Mouse (Mus musculus) limb, embryonic 14.5 days (tissue): ENCODE data around the gene Fyn. TPM values are rescaled to one million over a fixed set of nuclear protein-coding genes. Genes with fewer than 3 reads are reported as not detected.

ENCODE experiments used
- ATAC-seq: fragments of 200-750 bp; cut with Nextera tagmentation; 2 replicates; pipeline ENCODE4 v1.8.0; 2017; ENCODE audit warnings: low read depth, moderate number of reproducible peaks, moderate TSS enrichment; ENCODE audit not compliant: low FRiP score
- DNase-seq: peaks from one replicate; pipeline ENCODE4 v3.0.0-alpha.2; 2015; ENCODE audit warnings: low spot score
- H3K27ac ChIP-seq: fragments of 300-500 bp; sonication (generic); replicated peaks from 2 replicates; pipeline ENCODE4 v1.5.1; 2014; ENCODE audit warnings: low read depth, mild to moderate bottlenecking, low read length, moderate library complexity, mixed read lengths
- H3K27me3 ChIP-seq: fragments of 300-500 bp; sonication (generic); 2 replicates; pipeline ENCODE4 v1.6.1; 2014; ENCODE audit warnings: low read length, mixed read lengths; ENCODE audit not compliant: control insufficient read depth, insufficient read depth
- H3K36me3 ChIP-seq: fragments of 300-500 bp; sonication (generic); 2 replicates; pipeline ENCODE4 v1.6.1; 2014; ENCODE audit warnings: mild to moderate bottlenecking, low read length, moderate library complexity, mixed read lengths; ENCODE audit not compliant: control insufficient read depth, insufficient read depth
- H3K4me1 ChIP-seq: fragments of 300-500 bp; sonication (generic); 2 replicates; pipeline ENCODE4 v1.6.1; 2014; ENCODE audit warnings: antibody characterized with exemption, low read length, mixed read lengths; ENCODE audit not compliant: control insufficient read depth, insufficient read depth
- H3K4me2 ChIP-seq: fragments of 300-500 bp; sonication (generic); replicated peaks from 2 replicates; pipeline ENCODE4 v1.6.1; 2014; ENCODE audit warnings: low read depth, mild to moderate bottlenecking, low read length, moderate library complexity; ENCODE audit not compliant: severe bottlenecking
- H3K4me3 ChIP-seq: fragments of 300-500 bp; sonication (generic); replicated peaks from 2 replicates; pipeline ENCODE4 v1.5.1; 2014; ENCODE audit warnings: low read length
- H3K9ac ChIP-seq: fragments of 300-500 bp; sonication (generic); 2 replicates; pipeline ENCODE4 v1.6.1; 2014; ENCODE audit warnings: mild to moderate bottlenecking, low read depth, low read length, moderate library complexity; ENCODE audit not compliant: severe bottlenecking
- H3K9me3 ChIP-seq: fragments of 300-500 bp; sonication (generic); 2 replicates; pipeline ENCODE4 v1.6.1; 2016; ENCODE audit warnings: low read length; ENCODE audit not compliant: control insufficient read depth
- POLR2A ChIP-seq: fragments of 200-500 bp; IDR thresholded peaks from 2 replicates; pipeline ENCODE4 v1.8.0; 2012; ENCODE audit warnings: inconsistent platforms, mild to moderate bottlenecking, moderate library complexity, borderline replicate concordance; ENCODE audit not compliant: insufficient read depth, insufficient read length; ENCODE audit errors: extremely low read depth
- WGBS: fragments of 180-500 bp; shearing (Covaris S2); extraction: QIAGEN DNeasy Blood & Tissue Kit; methylation state at CpG from one replicate; pipeline ENCODE4 v1.1.7; 2014; 5-methylcytosine and 5-hydroxymethylcytosine counted together
- polyA plus RNA-seq, 2 experiments: library from polyadenylated mRNA; depleted of rRNA in 1 of 2; stranded (reverse) in 1 of 2; unstranded in 1 of 2; fragments of >200 nt; fragmentation: Nextera tagmentation in 1 of 2; extraction: Ambion mirVana in 1 of 2; gene quantifications; 2 replicates each; pipeline versions ENCODE4 v1.2.1 to v1.2.3; 2012 to 2014

Gene Fyn
- polyA plus RNA-seq, 2 experiments: 51.5 to 58.4 TPM

GRCm38 (mm10) chr10:39520123-39520989, 151.7 kb downstream of the Fyn start:
- 61% methylated on average over 9 of the region's 9 CpGs for WGBS
- no peak overlapping the region for H3K4me2 ChIP-seq
- DNase-seq (peak; percentile 75), ATAC-seq (peak; percentile 62; the same call in 1 of the 2 replicates)
- H3K27ac ChIP-seq: no peak overlapping the region
- no peaks in the 10 kb centered on the region for H3K27me3 ChIP-seq
- H3K4me1 ChIP-seq: peaks cover 21% of the 10 kb centered on the region
- no peaks in the 10 kb centered on the region for H3K9me3 ChIP-seq
- TF ChIP-seq POLR2A: no peak
- H3K4me3 ChIP-seq: no peak overlapping the region
- H3K36me3 ChIP-seq: peaks cover 27% of the 10 kb centered on the region
- H3K9ac ChIP-seq: no peak overlapping the region

- Histone ChIP-seq H3K9ac (no peak overlapping the region), H3K27ac (no peak overlapping the region), H3K4me1 (peaks cover 21% of the 10 kb centered on the region)
Observed at GRCm38 (mm10) chr10:39521327-39521726, 152.7 kb downstream of the Fyn start.

GRCm38 (mm10) chr10:39521861-39522391, 153.3 kb downstream of the Fyn start:
- H3K27me3 ChIP-seq: no peaks in the 10 kb centered on the region
- ATAC-seq: no peak
- 50% methylated on average over 5 of the region's 5 CpGs for WGBS
- no peak for TF ChIP-seq POLR2A
- peaks cover 21% of the 10 kb centered on the region for H3K4me1 ChIP-seq
- H3K9ac ChIP-seq: no peak overlapping the region
- no peak overlapping the region for H3K4me2 ChIP-seq
- H3K9me3 ChIP-seq: no peaks in the 10 kb centered on the region
- DNase-seq: no peak
- H3K36me3 ChIP-seq: peaks cover 17% of the 10 kb centered on the region
- H3K4me3 ChIP-seq: no peak overlapping the region
- H3K27ac ChIP-seq: no peak overlapping the region

More at GRCm38 (mm10) chr10:39521327-39521726, 152.7 kb downstream of the Fyn start:
- no peak for ATAC-seq
- no peaks in the 10 kb centered on the region for H3K27me3 ChIP-seq
- H3K9me3 ChIP-seq: no peaks in the 10 kb centered on the region
- H3K36me3 ChIP-seq: peaks cover 19% of the 10 kb centered on the region
- no peak for TF ChIP-seq POLR2A
- WGBS: 75% methylated on average over 1 of the region's 1 CpGs
- DNase-seq: no peak
- no peak overlapping the region for H3K4me3 ChIP-seq
- H3K4me2 ChIP-seq: no peak overlapping the region

- H3K4me3 ChIP-seq: no peak overlapping the region
- DNase-seq: no peak
- H3K4me2 ChIP-seq: no peak overlapping the region
- peaks cover 19% of the 10 kb centered on the region for H3K4me1 ChIP-seq
- ATAC-seq: 0 out of 2 replicates have a peak, but pooled peaks have one; percentile 21
- TF ChIP-seq POLR2A: no peak
- H3K36me3 ChIP-seq: peaks cover 15% of the 10 kb centered on the region
- H3K9me3 ChIP-seq: no peaks in the 10 kb centered on the region
- no peaks in the 10 kb centered on the region for H3K27me3 ChIP-seq
- 43% methylated on average over 11 of the region's 11 CpGs for WGBS
- H3K27ac ChIP-seq: no peak overlapping the region
- no peak overlapping the region for H3K9ac ChIP-seq
Observed at GRCm38 (mm10) chr10:39522857-39523614, 154.4 kb downstream of the Fyn start.

GRCm38 (mm10) chr10:39524355-39524754, 155.7 kb downstream of the Fyn start:
- H3K4me1 ChIP-seq: peaks cover 19% of the 10 kb centered on the region
- ATAC-seq (no peak), DNase-seq (no peak)
- no peaks in the 10 kb centered on the region for H3K27me3 ChIP-seq
- H3K27ac ChIP-seq: no peak overlapping the region
- WGBS: 24% methylated on average over 8 of the region's 8 CpGs
- no peaks in the 10 kb centered on the region for H3K9me3 ChIP-seq
- no peak overlapping the region for H3K4me3 ChIP-seq
- H3K9ac ChIP-seq: no peak overlapping the region
- H3K36me3 ChIP-seq: peaks cover 17% of the 10 kb centered on the region
- no peak overlapping the region for H3K4me2 ChIP-seq
- TF ChIP-seq POLR2A: no peak
